Mouse (Mus musculus): ENCODE measurements around the gene Fmnl2. TPM values are rescaled to one million over a fixed set of nuclear protein-coding genes. Genes with fewer than 3 reads are reported as not detected.

The Fmnl2 gene
- total and polyA plus RNA-seq, 3 experiments, result 0.42 to 2.8 (median 2.1) TPM

GRCm38 (mm10) chr2:52891744-52892143 lies 34.1 kb downstream of the Fmnl2 start:
- no peak overlapping the region for H3K9ac ChIP-seq (ENCODE audit: insufficient read depth, low read depth)
- no peaks in the 10 kb centered on the region for H3K27me3 ChIP-seq (replicated peaks)
- TF ChIP-seq JUN (IDR thresholded peaks at IDR 0.05; ENCODE audit: insufficient read depth, low read depth, low read length) (no peak), ZNF384 (IDR thresholded peaks at IDR 0.05; ENCODE audit: low read depth, low read length) (0 out of 2 replicates have a peak, but pooled peaks have one; percentile 11)
- in situ Hi-C loops (cut with MboI; ENCODE audit: low pct_ligation_motif_present, low pct_unique_long_range_greater_than_20kb, low sequenced_read_pairs) (loop anchor here (10.0 kb wide), 1 partner anchor 53 kb away; no protein-coding TSS in a partner anchor), dilution Hi-C loops (cut with MboI; ENCODE audit: extremely low pct_ligation_motif_present, extremely low pct_unique_long_range_greater_than_20kb, low sequenced_read_pairs) (no loop called here)
- H3K4me3 ChIP-seq (replicated peaks in 1 of 3; ENCODE audit: low read depth in 2 of 3, low read length in 2 of 3, poor library complexity in 1 of 3), result no peak overlapping the region
- H3K4me1 ChIP-seq (ENCODE audit: control insufficient read depth in 1 of 2, insufficient read depth in 2 of 2), result peaks cover 3 to 12% of the 10 kb centered on the region in 2 experiments; a peak in 3 of 4 replicates
- H3K27ac ChIP-seq (ENCODE audit: insufficient read depth, low read depth), result no peak overlapping the region
- no peak overlapping the region for H3K4me2 ChIP-seq (ENCODE audit: insufficient read depth, low read depth, poor library complexity, severe bottlenecking)
- no peak for DNase-seq (ENCODE audit: extremely low read depth)
- H3K79me2 ChIP-seq (replicated peaks; ENCODE audit: control insufficient read depth, extremely low read depth, insufficient read depth, poor library complexity, severe bottlenecking), result no peaks in the 10 kb centered on the region
- no peaks in the 10 kb centered on the region for H3K9me3 ChIP-seq (replicated peaks; ENCODE audit: low read length)
- H3K36me3 ChIP-seq (replicated peaks in 1 of 2; ENCODE audit: control insufficient read depth in 1 of 2, insufficient read depth in 1 of 2, low read length in 1 of 2), result no peaks in the 10 kb centered on the region

GRCm38 (mm10) chr2:52894983-52895621 lies 37.4 kb downstream of the Fmnl2 start:
- Histone ChIP-seq H3K27ac (ENCODE audit: insufficient read depth, low read depth) (no peak overlapping the region), H3K9ac (ENCODE audit: insufficient read depth, low read depth) (no peak overlapping the region), H3K4me2 (ENCODE audit: insufficient read depth, low read depth, poor library complexity, severe bottlenecking) (no peak overlapping the region), H3K27me3 (replicated peaks) (no peaks in the 10 kb centered on the region), H3K4me1 (ENCODE audit: control insufficient read depth in 1 of 2, insufficient read depth in 2 of 2) (peaks cover 3 to 12% of the 10 kb centered on the region in 2 experiments; a peak in 3 of 4 replicates), H3K4me3 (replicated peaks in 1 of 3; ENCODE audit: low read depth in 2 of 3, low read length in 2 of 3, poor library complexity in 1 of 3) (no peak overlapping the region), H3K9me3 (replicated peaks; ENCODE audit: low read length) (no peaks in the 10 kb centered on the region), H3K36me3 (replicated peaks in 1 of 2; ENCODE audit: control insufficient read depth in 1 of 2, insufficient read depth in 1 of 2, low read length in 1 of 2) (no peaks in the 10 kb centered on the region), H3K79me2 (replicated peaks; ENCODE audit: control insufficient read depth, extremely low read depth, insufficient read depth, poor library complexity, severe bottlenecking) (no peaks in the 10 kb centered on the region)
- in situ Hi-C loops (cut with MboI; ENCODE audit: low pct_ligation_motif_present, low pct_unique_long_range_greater_than_20kb, low sequenced_read_pairs), result loop anchor here (10.0 kb wide), 1 partner anchor 50 kb away; no protein-coding TSS in a partner anchor
- no peak for DNase-seq (ENCODE audit: extremely low read depth)
- dilution Hi-C loops (cut with MboI; ENCODE audit: extremely low pct_ligation_motif_present, extremely low pct_unique_long_range_greater_than_20kb, low sequenced_read_pairs), result no loop called here
- TF ChIP-seq USF2 (conservative IDR thresholded peaks at IDR 0.05; ENCODE audit: low read depth, low read length), result no peak
- TF ChIP-seq MAFK (IDR thresholded peaks at IDR 0.05; ENCODE audit: insufficient replicate concordance, low read length), result peak; percentile 68; the same call in 1 of the 2 replicates
- no peak for TF ChIP-seq CTCF (conservative IDR thresholded peaks at IDR 0.05 in 1 of 2, IDR thresholded peaks at IDR 0.05 in 1 of 2; ENCODE audit: low read depth in 2 of 2, low read length in 2 of 2)
- no peak for TF ChIP-seq POLR2AphosphoS2 (IDR thresholded peaks at IDR 0.05; ENCODE audit: low read depth, low read length)

DNA sequence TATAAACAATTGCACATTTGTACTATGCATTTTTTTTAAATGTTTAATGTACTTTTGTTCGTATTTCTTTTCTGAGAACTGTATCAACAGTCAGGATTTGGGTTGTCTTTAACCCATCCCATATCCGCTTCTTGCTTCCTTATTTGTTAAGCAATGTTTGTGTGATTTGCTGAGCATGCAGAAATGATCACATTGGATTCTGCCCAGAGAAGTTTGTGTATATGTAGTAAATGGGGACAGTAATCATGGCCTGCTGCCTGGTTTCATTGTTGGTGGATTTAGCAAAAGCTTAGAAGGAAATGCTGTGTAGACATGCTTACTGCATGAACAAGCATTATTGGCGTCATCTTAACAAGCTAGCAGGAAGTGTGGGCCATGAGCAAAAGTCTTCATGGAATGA lies 39.3 kb downstream of the Fmnl2 start:
- dilution Hi-C loops (cut with MboI; ENCODE audit: extremely low pct_ligation_motif_present, extremely low pct_unique_long_range_greater_than_20kb, low sequenced_read_pairs), result no loop called here
- Histone ChIP-seq H3K36me3 (replicated peaks in 1 of 2; ENCODE audit: control insufficient read depth in 1 of 2, insufficient read depth in 1 of 2, low read length in 1 of 2) (no peaks in the 10 kb centered on the region), H3K27me3 (replicated peaks) (no peaks in the 10 kb centered on the region), H3K4me1 (ENCODE audit: control insufficient read depth in 1 of 2, insufficient read depth in 2 of 2) (peaks cover 0 to 2% of the 10 kb centered on the region in 2 experiments; a peak in 1 of 4 replicates), H3K9ac (ENCODE audit: insufficient read depth, low read depth) (no peak overlapping the region), H3K27ac (ENCODE audit: insufficient read depth, low read depth) (no peak overlapping the region), H3K79me2 (replicated peaks; ENCODE audit: control insufficient read depth, extremely low read depth, insufficient read depth, poor library complexity, severe bottlenecking) (no peaks in the 10 kb centered on the region), H3K9me3 (replicated peaks; ENCODE audit: low read length) (no peaks in the 10 kb centered on the region), H3K4me3 (replicated peaks in 1 of 3; ENCODE audit: low read depth in 2 of 3, low read length in 2 of 3, poor library complexity in 1 of 3) (no peak overlapping the region), H3K4me2 (ENCODE audit: insufficient read depth, low read depth, poor library complexity, severe bottlenecking) (no peak overlapping the region)
- no peak for DNase-seq (ENCODE audit: extremely low read depth)
- in situ Hi-C loops (cut with MboI; ENCODE audit: low pct_ligation_motif_present, low pct_unique_long_range_greater_than_20kb, low sequenced_read_pairs), result loop anchor here (10.0 kb wide), 1 partner anchor 48 kb away; no protein-coding TSS in a partner anchor
- TF ChIP-seq SIN3A (IDR thresholded peaks at IDR 0.05; ENCODE audit: low read length) (no peak), MAFK (IDR thresholded peaks at IDR 0.05; ENCODE audit: insufficient replicate concordance, low read length) (peak; percentile 70)

Data from CH12.LX (cell line).